Mouse (Mus musculus) bone marrow, adult 2 months (tissue): ENCODE data around the gene Zfp616.

Experiments
- CTCF ChIP-seq: fragments of 200-500 bp; IDR thresholded peaks from 2 replicates; pipeline ENCODE4 v1.5.1; 2011; ENCODE audit warnings: low read length, control low read depth; ENCODE audit not compliant: control insufficient read depth, insufficient read depth
- POLR2A ChIP-seq: fragments of 200-500 bp; IDR thresholded peaks from 2 replicates; pipeline ENCODE4 v1.6.1; 2011; ENCODE audit warnings: low read depth, mild to moderate bottlenecking, control low read depth, low read length, borderline replicate concordance; ENCODE audit not compliant: control insufficient read depth

DNA sequence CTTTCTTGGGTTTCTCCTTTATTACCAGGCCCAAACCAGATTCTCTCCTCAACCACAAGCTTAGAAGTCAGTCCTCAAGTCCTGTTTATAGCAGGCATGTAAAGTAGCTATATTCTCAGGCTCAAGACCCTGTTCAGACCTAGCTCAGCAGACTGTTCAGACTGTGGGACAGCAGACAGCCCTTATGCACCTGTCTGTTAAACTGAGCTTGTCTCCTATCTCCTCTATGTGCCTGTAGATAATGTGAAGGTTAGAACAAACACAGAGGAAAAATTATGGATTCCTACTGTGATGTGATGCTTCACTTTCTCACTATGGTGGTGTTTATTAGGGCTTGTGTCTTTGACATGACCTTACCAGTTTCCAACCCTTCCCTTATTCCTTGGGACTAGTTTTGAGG is 43.7 kb downstream of the Zfp616 start, which contains the start of gene Olfr401:
- TF ChIP-seq CTCF (no peak), POLR2A (no peak)
